Mouse (Mus musculus): ENCODE results near the gene Pik3r4. TPM values are rescaled to one million over a fixed set of nuclear protein-coding genes. Genes with fewer than 3 reads are reported as not detected.

Pik3r4 gene
- polyA plus RNA-seq, 1 experiment from 2014 or later, result 26.9 TPM

GRCm38 (mm10) chr9:105697764-105698396, 55.1 kb downstream of the Pik3r4 start:
- Histone ChIP-seq H3K27me3 (no peaks in the 10 kb centered on the region; the same call in 1 of the 2 replicates), H3K4me1 (peaks cover 17% of the 10 kb centered on the region), H3K4me3 (no peak overlapping the region), H3K4me2 (no peak overlapping the region), H3K9ac (no peak overlapping the region), H3K27ac (no peak overlapping the region), H3K9me3 (no peaks in the 10 kb centered on the region), H3K36me3 (no peaks in the 10 kb centered on the region)
- ATAC-seq (ENCODE audit: insufficient number of reproducible peaks, insufficient read depth, low FRiP score, low TSS enrichment, low read depth), result no peak
- WGBS, result 61% methylated on average over 9 of the region's 9 CpGs

- WGBS, result 78% methylated on average over 6 of the region's 6 CpGs
- H3K4me1 ChIP-seq, result peaks cover 17% of the 10 kb centered on the region
- H3K9me3 ChIP-seq, result no peaks in the 10 kb centered on the region
- ATAC-seq (ENCODE audit: insufficient number of reproducible peaks, insufficient read depth, low FRiP score, low TSS enrichment, low read depth), result no peak
- H3K4me2 ChIP-seq, result no peak overlapping the region
- no peak overlapping the region for H3K27ac ChIP-seq
- no peaks in the 10 kb centered on the region; the same call in 1 of the 2 replicates for H3K27me3 ChIP-seq
- H3K9ac ChIP-seq, result no peak overlapping the region
- H3K4me3 ChIP-seq, result no peak overlapping the region
- H3K36me3 ChIP-seq, result no peaks in the 10 kb centered on the region
These were observed 57.9 kb downstream of the Pik3r4 start for GRCm38 (mm10) chr9:105700702-105701101.

- Histone ChIP-seq H3K36me3 (no peaks in the 10 kb centered on the region), H3K27ac (no peak overlapping the region)
- WGBS, result 70% methylated on average over 9 of the region's 9 CpGs
These were observed 59.2 kb downstream of the Pik3r4 start for GRCm38 (mm10) chr9:105701966-105702365.

GRCm38 (mm10) chr9:105704226-105704932, 61.6 kb downstream of the Pik3r4 start:
- Histone ChIP-seq H3K4me3 (no peak overlapping the region), H3K27me3 (no peaks in the 10 kb centered on the region; the same call in 1 of the 2 replicates), H3K4me2 (no peak overlapping the region), H3K9me3 (no peaks in the 10 kb centered on the region), H3K4me1 (peaks cover 5% of the 10 kb centered on the region; the same call in 1 of the 2 replicates), H3K27ac (no peak overlapping the region), H3K36me3 (no peaks in the 10 kb centered on the region), H3K9ac (no peak overlapping the region)
- ATAC-seq (ENCODE audit: insufficient number of reproducible peaks, insufficient read depth, low FRiP score, low TSS enrichment, low read depth), result no peak
- 82% methylated on average over 16 of the region's 16 CpGs for WGBS

More at GRCm38 (mm10) chr9:105701966-105702365, 59.2 kb downstream of the Pik3r4 start:
- Histone ChIP-seq H3K4me3 (no peak overlapping the region), H3K9ac (no peak overlapping the region), H3K9me3 (no peaks in the 10 kb centered on the region), H3K4me2 (no peak overlapping the region), H3K27me3 (no peaks in the 10 kb centered on the region; the same call in 1 of the 2 replicates), H3K4me1 (peaks cover 17% of the 10 kb centered on the region)
- no peak for ATAC-seq (ENCODE audit: insufficient number of reproducible peaks, insufficient read depth, low FRiP score, low TSS enrichment, low read depth)

- Histone ChIP-seq H3K9me3 (no peaks in the 10 kb centered on the region), H3K36me3 (no peaks in the 10 kb centered on the region), H3K4me1 (peaks cover 5% of the 10 kb centered on the region; the same call in 1 of the 2 replicates), H3K27ac (no peak overlapping the region), H3K27me3 (no peaks in the 10 kb centered on the region; the same call in 1 of the 2 replicates), H3K9ac (no peak overlapping the region), H3K4me2 (no peak overlapping the region), H3K4me3 (no peak overlapping the region)
- ATAC-seq (ENCODE audit: insufficient number of reproducible peaks, insufficient read depth, low FRiP score, low TSS enrichment, low read depth), result no peak
- 93% methylated on average over 1 of the region's 1 CpGs for WGBS
These were observed 62.2 kb downstream of the Pik3r4 start for GRCm38 (mm10) chr9:105705011-105705410.

- no peak for ATAC-seq (ENCODE audit: insufficient number of reproducible peaks, insufficient read depth, low FRiP score, low TSS enrichment, low read depth)
- Histone ChIP-seq H3K4me2 (no peak overlapping the region), H3K9ac (no peak overlapping the region), H3K27ac (no peak overlapping the region), H3K4me1 (no peaks in the 10 kb centered on the region), H3K36me3 (no peaks in the 10 kb centered on the region), H3K27me3 (no peaks in the 10 kb centered on the region), H3K4me3 (no peak overlapping the region), H3K9me3 (no peaks in the 10 kb centered on the region)
- 93% methylated on average over 3 of the region's 3 CpGs for WGBS
These were observed 69.3 kb downstream of the Pik3r4 start for GRCm38 (mm10) chr9:105712049-105712448.

GRCm38 (mm10) chr9:105719367-105719766, 76.6 kb downstream of the Pik3r4 start:
- Histone ChIP-seq H3K9me3 (no peaks in the 10 kb centered on the region), H3K4me1 (peaks cover 7% of the 10 kb centered on the region; the same call in 1 of the 2 replicates), H3K27ac (peak overlapping the region; percentile 24), H3K9ac (no peak overlapping the region), H3K27me3 (no peaks in the 10 kb centered on the region), H3K36me3 (no peaks in the 10 kb centered on the region), H3K4me3 (no peak overlapping the region), H3K4me2 (no peak overlapping the region)
- no peak for ATAC-seq (ENCODE audit: insufficient number of reproducible peaks, insufficient read depth, low FRiP score, low TSS enrichment, low read depth)
- WGBS, result 30% methylated on average over 7 of the region's 7 CpGs

GRCm38 (mm10) chr9:105719851-105720395, 77.1 kb downstream of the Pik3r4 start:
- Histone ChIP-seq H3K4me3 (no peak overlapping the region), H3K27me3 (no peaks in the 10 kb centered on the region), H3K27ac (0 out of 2 replicates have a peak overlapping the region, but pooled peaks have one; percentile 24), H3K9ac (no peak overlapping the region), H3K4me2 (no peak overlapping the region), H3K36me3 (no peaks in the 10 kb centered on the region), H3K9me3 (no peaks in the 10 kb centered on the region), H3K4me1 (peaks cover 7% of the 10 kb centered on the region; the same call in 1 of the 2 replicates)
- 55% methylated on average over 5 of the region's 5 CpGs for WGBS
- no peak for ATAC-seq (ENCODE audit: insufficient number of reproducible peaks, insufficient read depth, low FRiP score, low TSS enrichment, low read depth)

- ATAC-seq (ENCODE audit: insufficient number of reproducible peaks, insufficient read depth, low FRiP score, low TSS enrichment, low read depth), result no peak
- no peaks in the 10 kb centered on the region for H3K36me3 ChIP-seq
- no peaks in the 10 kb centered on the region for H3K27me3 ChIP-seq
- 72% methylated on average over 4 of the region's 4 CpGs for WGBS
- no peak overlapping the region for H3K27ac ChIP-seq
- no peak overlapping the region for H3K4me3 ChIP-seq
- H3K4me2 ChIP-seq, result no peak overlapping the region
- H3K4me1 ChIP-seq, result peaks cover 7% of the 10 kb centered on the region; the same call in 1 of the 2 replicates
- no peak overlapping the region for H3K9ac ChIP-seq
- no peaks in the 10 kb centered on the region for H3K9me3 ChIP-seq
These were observed 77.7 kb downstream of the Pik3r4 start for GRCm38 (mm10) chr9:105720430-105720829.

- WGBS, result 66% methylated on average over 7 of the region's 7 CpGs
- no peak overlapping the region for H3K27ac ChIP-seq
- no peak overlapping the region for H3K4me3 ChIP-seq
- H3K36me3 ChIP-seq, result no peaks in the 10 kb centered on the region
- no peaks in the 10 kb centered on the region for H3K27me3 ChIP-seq
- H3K4me2 ChIP-seq, result no peak overlapping the region
- H3K9me3 ChIP-seq, result no peaks in the 10 kb centered on the region
- no peak for ATAC-seq (ENCODE audit: insufficient number of reproducible peaks, insufficient read depth, low FRiP score, low TSS enrichment, low read depth)
- H3K4me1 ChIP-seq, result peaks cover 11% of the 10 kb centered on the region; the same call in 1 of the 2 replicates
- no peak overlapping the region for H3K9ac ChIP-seq
These were observed 89.2 kb downstream of the Pik3r4 start for GRCm38 (mm10) chr9:105731976-105732375.

GRCm38 (mm10) chr9:105734651-105735050, 91.9 kb downstream of the Pik3r4 start:
- Histone ChIP-seq H3K9ac (no peak overlapping the region), H3K36me3 (no peaks in the 10 kb centered on the region), H3K4me1 (peaks cover 11% of the 10 kb centered on the region; the same call in 1 of the 2 replicates), H3K27ac (no peak overlapping the region), H3K4me3 (no peak overlapping the region), H3K9me3 (no peaks in the 10 kb centered on the region), H3K4me2 (no peak overlapping the region), H3K27me3 (no peaks in the 10 kb centered on the region)
- ATAC-seq (ENCODE audit: insufficient number of reproducible peaks, insufficient read depth, low FRiP score, low TSS enrichment, low read depth), result no peak
- 71% methylated on average over 2 of the region's 2 CpGs for WGBS
